Mouse (Mus musculus): ENCODE data around the gene Sept4.

DNA sequence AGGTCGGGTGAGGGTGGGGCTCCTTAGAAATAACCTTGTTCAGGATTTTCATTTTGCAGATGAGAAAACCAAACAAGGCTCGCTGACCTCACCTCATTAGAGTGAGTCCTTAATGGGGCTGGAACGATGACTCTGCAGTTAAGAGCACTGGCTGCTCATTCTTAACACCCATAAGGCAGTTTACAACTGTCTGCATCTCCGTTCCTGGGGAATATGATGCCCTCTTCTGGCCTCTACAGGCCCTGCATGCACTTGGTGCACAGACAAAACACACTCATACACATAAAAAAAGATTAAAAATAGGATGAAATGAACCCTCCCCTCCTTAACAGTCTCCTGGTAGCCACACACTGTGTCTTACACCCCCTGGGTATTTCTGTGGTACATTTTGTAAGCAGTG is 40.7 kb upstream of the Sept4 start:
- TF ChIP-seq CTCF (IDR thresholded peaks at IDR 0.05 in 2 of 3, conservative IDR thresholded peaks at IDR 0.05 in 1 of 3; ENCODE audit: control insufficient read depth in 1 of 3, insufficient read depth in 1 of 3, low read depth in 2 of 3, low read length in 3 of 3, poor library complexity in 1 of 3, severe bottlenecking in 1 of 3) (peak; percentile 62 to 65 (median 65)), TAL1 (IDR thresholded peaks at IDR 0.05; ENCODE audit: low read length) (no peak), MYC (IDR thresholded peaks at IDR 0.05; ENCODE audit: low read depth, low read length) (no peak), KAT2A (conservative IDR thresholded peaks at IDR 0.05; ENCODE audit: low read depth, low read length) (no peak), TBP (IDR thresholded peaks at IDR 0.05; ENCODE audit: low read depth, low read length) (no peak), NRF1 (IDR thresholded peaks at IDR 0.05; ENCODE audit: insufficient read depth, low read depth, low read length, poor library complexity, severe bottlenecking) (no peak), SMC3 (IDR thresholded peaks at IDR 0.05; ENCODE audit: low read depth, low read length) (peak; percentile 52)

Measured in MEL (cell line).